Comparison of ENCODE assay signal across 8 mouse cellular contexts in genomic region chr14:47104246-47105173, GRCm38 (mm10).
DNase-seq lines count a peak whose midpoint lies in the region.

No protein-coding gene starts in this region.

- no peak overlapping the region for H3K4me3 ChIP-seq in heart, embryonic 10.5 days

- H3K27me3 ChIP-seq in heart, embryonic 10.5 days (ENCODE audit: insufficient read depth, poor library complexity, severe bottlenecking): no peaks in the 10 kb centered on the region

- peaks cover 26% of the 10 kb centered on the region; the same call in 1 of the 2 replicates for H3K36me3 ChIP-seq in heart, embryonic 10.5 days

- 0 out of 2 replicates have a peak overlapping the region, but pooled peaks have one; percentile 53 for H3K27ac ChIP-seq in heart, embryonic 10.5 days

- H3K4me1 ChIP-seq in heart, embryonic 10.5 days: peaks cover 16% of the 10 kb centered on the region

- WGBS in heart, embryonic 10.5 days: 41% methylated on average over 19 of the region's 19 CpGs

- DNase-seq in heart, embryonic 10.5 days (ENCODE audit: low spot score): no peak
- DNase-seq in heart, postnatal 4 days: no peak
- DNase-seq in B cell, adult 2 months: peak; percentile 46
- DNase-seq in forelimb bud, embryonic 11.5 days (ENCODE audit: low read depth, low spot score): peak; percentile 62
- DNase-seq in lung, postnatal 14 days: peak; percentile 8
- DNase-seq in cerebellum, adult 8-10 months: no peak
- DNase-seq in testis, postnatal 14 days (ENCODE audit: low spot score): no peak
- no peak for DNase-seq in cerebellum, adult 11 months

- H3K9me3 ChIP-seq in heart, embryonic 10.5 days: no peaks in the 10 kb centered on the region

Comparison
In these comparisons a context has a peak if more than half of its experiments do, and no peak if none do; other contexts are left out.
1. DNase-seq: peak in B cell, adult 2 months (2 of 2), forelimb bud, embryonic 11.5 days (single experiment) and lung, postnatal 14 days (single experiment); none in heart, embryonic 10.5 days (single experiment), heart, postnatal 4 days (single experiment), cerebellum, adult 8-10 months (single experiment), testis, postnatal 14 days (single experiment) and cerebellum, adult 11 months (single experiment).